Mouse (Mus musculus): Measurements from ENCODE around the gene Srsx. TPM values are rescaled to one million over a fixed set of nuclear protein-coding genes. Genes with fewer than 3 reads are reported as not detected.
"Not testable (repeated sequence)": the region's sequence is repeated elsewhere in the genome, so short reads cannot be mapped to it uniquely, and the experiment has no call there.

Srsx gene
- total RNA-seq (2021) = not detected
- long read RNA-seq, experiment 1 = 0 reads
- long read RNA-seq, experiment 2 = 0 reads

DNA sequence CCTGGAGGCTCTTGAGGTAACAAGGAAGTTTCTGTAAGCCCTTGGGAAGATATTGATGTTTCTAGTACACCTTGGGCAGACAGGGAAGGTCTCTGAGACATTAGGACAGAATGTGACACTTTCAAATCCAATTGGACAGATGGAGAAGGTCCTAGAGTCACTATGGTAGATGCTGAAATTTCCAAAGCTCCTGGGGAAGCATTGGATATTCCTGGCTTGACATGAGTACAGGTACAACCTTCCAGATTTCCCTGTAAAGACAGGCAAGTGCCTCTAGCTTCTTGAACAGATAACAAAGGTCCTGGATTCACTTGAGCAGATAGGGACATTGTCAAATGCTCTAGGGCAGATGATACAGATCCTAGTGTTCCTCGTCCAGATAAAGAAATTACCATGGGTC, at the start of gene Srsx:
Gene Srsx, minus strand, starts transcription at position 101 of the 400 bp plus-strand sequence.
- H3K27ac ChIP-seq; DNase-seq; intact Hi-C loops (cut with DNase I); H3K4me3 ChIP-seq: not testable (repeated sequence)

DNA sequence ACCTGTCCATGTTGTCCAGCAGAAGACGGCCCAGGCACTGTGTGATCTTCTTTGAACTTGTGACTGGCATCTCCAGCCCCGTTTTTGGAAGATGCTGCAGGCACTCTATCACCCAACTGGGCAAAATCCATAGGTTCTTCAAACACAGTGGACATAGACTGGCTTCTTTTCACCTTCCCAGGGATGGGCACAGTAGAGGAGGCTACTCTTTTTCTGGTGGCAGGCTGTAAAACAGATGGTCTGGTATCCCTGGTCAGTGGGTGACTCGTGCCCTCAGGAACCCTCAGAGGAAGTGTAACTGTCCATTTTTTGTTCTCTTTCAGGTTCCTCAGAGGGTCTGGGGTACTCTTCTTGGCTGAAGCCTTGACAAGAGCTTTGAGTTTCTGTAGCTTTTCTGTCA, 24.5 kb upstream of the Srsx start, which contains the start of gene Gm17577:
Gene Gm17577, minus strand, starts transcription at position 101 of the 400 bp plus-strand sequence.
- H3K4me3 ChIP-seq; DNase-seq; H3K27ac ChIP-seq; intact Hi-C loops (cut with DNase I): not testable (repeated sequence)

Other genes starting within 250 kb of the Srsx start
- not detected for gene Gm17521, start 192.8 kb downstream of the Srsx start, total RNA-seq (2021)
- gene Cldn34c1, start 119.0 kb downstream of the Srsx start, total RNA-seq (2021) = 1 to 10 TPM in 1 of 2 experiments, under 1 TPM in 1; 0.99 to 1.3 TPM
- gene Gm17577, start 24.4 kb upstream of the Srsx start, total RNA-seq (2021) = not detected

All from gastrocnemius, adult 2 months (tissue).